Mouse (Mus musculus) gastrocnemius, postnatal 25 days (tissue): Measurements from ENCODE around the gene Znhit1. TPM values are rescaled to one million over a fixed set of nuclear protein-coding genes. Genes with fewer than 3 reads are reported as not detected.
"Not testable (repeated sequence)": the region's sequence is repeated elsewhere in the genome, so short reads cannot be mapped to it uniquely, and the experiment has no call there.

Experiments
- DNase-seq: peaks from one replicate; pipeline ENCODE4 v3.0.0; 2022
- microRNA-seq, 2 experiments: library from miRNA; unstranded; fragments of <30 nt; microRNA quantifications; one replicate each; pipeline ENCODE4 v1.2.0; 2021; ENCODE audit warnings: borderline replicate concordance in 2 of 2
- total RNA-seq, 2 experiments: library from RNA; stranded (reverse); gene quantifications; 1 replicate in 1 of 2; 2 replicates in 1 of 2; pipeline ENCODE4 v1.2.3; 2021

Gene Znhit1
- total RNA-seq, 2 experiments from 2014 or later, result 61.4 to 70.4 TPM

- peak; percentile 46 for DNase-seq
These were observed 34.3 kb downstream of the Znhit1 start for GRCm38 (mm10) chr5:136953440-136953951.

- peak; percentile 97 for DNase-seq
These were observed 34.8 kb downstream of the Znhit1 start, which contains the start of gene Fis1 for GRCm38 (mm10) chr5:136953015-136953414. Gene Fis1 (plus strand): TSS chr5:136953275.

DNA sequence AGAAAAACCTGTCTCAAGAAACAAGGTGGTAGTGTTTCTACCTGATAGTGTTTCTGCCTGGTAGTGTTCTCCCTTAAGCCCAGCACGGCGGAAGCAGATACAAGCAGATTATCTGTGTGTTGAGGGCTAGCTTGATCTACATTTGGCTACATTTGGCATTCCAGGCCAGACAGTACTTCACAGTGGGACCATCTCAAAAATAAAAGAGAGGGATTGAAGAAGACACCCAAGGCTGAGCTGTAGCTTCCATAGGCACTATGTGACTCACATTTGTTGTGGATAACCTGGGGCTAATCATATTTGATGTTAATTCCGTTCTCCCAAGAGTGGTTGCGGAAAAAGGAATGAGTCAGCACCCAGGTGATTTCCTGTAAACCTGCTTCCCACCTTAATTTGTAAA, 35.7 kb downstream of the Znhit1 start:
- DNase-seq, result no peak

- DNase-seq, result no peak
These were observed 37.3 kb downstream of the Znhit1 start for GRCm38 (mm10) chr5:136950521-136950920.

- not testable (repeated sequence) for DNase-seq
These were observed 38.1 kb downstream of the Znhit1 start for GRCm38 (mm10) chr5:136949551-136950336.

GRCm38 (mm10) chr5:136947874-136948273, 39.9 kb downstream of the Znhit1 start:
- DNase-seq, result no peak

- no peak for DNase-seq
These were observed 42.7 kb downstream of the Znhit1 start for GRCm38 (mm10) chr5:136945084-136945483.

DNA sequence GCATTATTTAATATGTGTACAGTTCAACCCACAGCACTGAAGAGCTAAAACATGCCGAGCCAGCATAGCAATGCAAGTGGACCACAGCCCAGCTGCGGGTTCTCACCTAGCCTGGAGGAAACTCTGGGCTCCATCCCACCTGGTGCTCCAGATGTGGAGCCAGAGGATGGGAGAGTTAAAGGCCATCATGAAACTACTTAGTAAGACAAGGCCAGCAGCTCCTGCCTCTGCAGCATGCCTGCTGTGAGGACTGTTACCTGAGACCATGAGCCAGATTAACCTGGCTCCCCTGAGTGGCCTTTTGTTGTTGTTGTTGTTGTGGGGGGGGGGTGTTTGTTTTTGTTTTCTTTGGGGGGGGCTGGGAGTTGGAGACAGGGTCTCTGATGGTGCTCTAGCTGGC, 44.4 kb downstream of the Znhit1 start:
- DNase-seq, result no peak

GRCm38 (mm10) chr5:136942781-136943180, 45.0 kb downstream of the Znhit1 start:
- DNase-seq, result no peak

- no peak for DNase-seq
These were observed 46.8 kb downstream of the Znhit1 start for GRCm38 (mm10) chr5:136940845-136941560.

GRCm38 (mm10) chr5:136940029-136940428, 47.8 kb downstream of the Znhit1 start:
- not testable (repeated sequence) for DNase-seq

DNA sequence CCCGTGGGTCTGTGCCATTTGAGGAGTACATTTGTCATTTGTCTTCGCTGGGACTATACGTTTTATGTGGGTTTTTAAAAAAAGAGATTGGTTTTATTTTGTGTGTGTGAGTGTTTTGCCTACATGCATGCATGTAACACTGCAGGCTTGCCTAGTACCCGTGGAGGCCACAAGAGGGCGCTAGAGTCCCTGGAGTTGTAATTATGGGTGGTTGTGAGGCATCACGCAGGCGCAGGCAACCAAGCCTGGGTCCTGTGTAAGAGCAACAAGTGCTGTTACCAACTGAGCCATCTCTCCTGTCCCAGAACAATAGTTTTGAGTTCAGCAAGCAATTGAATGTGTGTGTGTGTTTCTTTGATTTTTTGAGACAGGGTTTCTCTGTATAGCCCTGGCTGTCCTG, 48.5 kb downstream of the Znhit1 start:
- DNase-seq, result no peak

- no peak for DNase-seq
These were observed 50.2 kb downstream of the Znhit1 start for GRCm38 (mm10) chr5:136937621-136938020.

- DNase-seq, result no peak
These were observed 51.1 kb downstream of the Znhit1 start for GRCm38 (mm10) chr5:136936750-136937149.

GRCm38 (mm10) chr5:136935905-136936695, 51.7 kb downstream of the Znhit1 start:
- DNase-seq, result no peak

DNA sequence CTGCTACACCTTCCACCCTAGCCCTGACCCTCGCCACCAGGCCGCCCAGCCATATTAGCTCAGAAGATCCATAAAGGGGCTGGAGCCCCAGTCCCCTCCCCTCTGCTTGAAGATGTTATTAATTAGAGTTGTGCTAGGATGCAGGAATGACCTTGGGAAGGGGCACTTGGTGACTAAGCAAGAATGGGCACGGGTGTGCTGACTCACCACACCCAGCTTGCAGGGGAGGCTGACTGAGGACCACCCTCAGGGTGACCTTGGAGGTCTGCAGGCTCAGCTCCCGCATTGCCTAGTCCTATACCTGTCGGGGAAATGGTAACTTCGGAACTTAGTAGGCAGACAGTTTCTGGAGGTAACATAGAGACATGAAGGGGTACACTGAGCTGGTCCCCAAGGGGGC, 53.9 kb downstream of the Znhit1 start:
- no peak for DNase-seq

DNA sequence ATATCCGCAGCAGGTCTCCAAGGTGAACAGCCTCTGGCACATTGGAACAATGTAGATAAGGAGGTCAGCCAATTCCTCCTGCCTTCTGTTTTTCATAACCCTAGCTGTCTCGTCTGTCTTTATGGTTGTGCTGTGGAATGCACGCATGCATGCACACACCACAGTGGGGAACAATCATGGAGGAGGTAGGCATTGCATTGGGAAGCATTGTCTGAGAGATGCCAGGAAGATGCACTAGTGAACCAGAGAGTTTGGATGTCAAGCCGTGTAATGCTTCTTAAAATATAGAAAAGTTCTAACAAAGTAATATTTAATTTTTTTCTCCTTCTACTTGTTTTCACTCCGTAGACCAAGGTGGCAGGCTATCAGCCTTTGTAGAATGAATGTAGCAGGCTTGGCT, 54.9 kb downstream of the Znhit1 start:
- no peak for DNase-seq

Small RNAs within 50 kb of the gene (microRNA-seq; reads per million reads assigned to microRNA genes)
- 3.7 to 4.8 reads per million in 2 experiments for gene Mir702

Other genes starting within 250 kb of the Znhit1 start
- 1 to 10 TPM; 4.9 to 5.7 TPM for gene Col26a1, start 104.8 kb downstream of the Znhit1 start, total RNA-seq
- gene Ift22, start 79.9 kb downstream of the Znhit1 start, total RNA-seq, result 1 to 10 TPM; 5.6 to 6.9 TPM
- gene Fis1, start 34.7 kb downstream of the Znhit1 start, total RNA-seq, result 100 to 1,000 TPM; 159 to 164 TPM
- gene Cldn15, start 21.4 kb downstream of the Znhit1 start, total RNA-seq, result 1 to 10 TPM in 1 of 2 experiments, under 1 TPM in 1; 0.67 to 3.3 TPM
- gene Plod3, start 1.0 kb downstream of the Znhit1 start, total RNA-seq, result 10 to 100 TPM; 20.9 to 23.6 TPM
- not detected for gene Vgf, start 38.4 kb upstream of the Znhit1 start, total RNA-seq
- gene Ap1s1, start 58.1 kb upstream of the Znhit1 start, total RNA-seq, result 10 to 100 TPM; 13.5 to 23.4 TPM
- 1 to 10 TPM; 1.3 to 4.9 TPM for gene Serpine1, start 84.2 kb upstream of the Znhit1 start, total RNA-seq
- gene Trim56, start 128.2 kb upstream of the Znhit1 start, total RNA-seq, result 1 to 10 TPM; 7.4 TPM
- gene Muc3, start 161.3 kb upstream of the Znhit1 start, total RNA-seq, result not detected
- under 1 TPM; 0.15 to 0.27 TPM for gene Muc3a, start 224.4 kb upstream of the Znhit1 start, total RNA-seq